Mouse (Mus musculus): ENCODE data around the gene Samd5.

The Samd5 gene

DNA sequence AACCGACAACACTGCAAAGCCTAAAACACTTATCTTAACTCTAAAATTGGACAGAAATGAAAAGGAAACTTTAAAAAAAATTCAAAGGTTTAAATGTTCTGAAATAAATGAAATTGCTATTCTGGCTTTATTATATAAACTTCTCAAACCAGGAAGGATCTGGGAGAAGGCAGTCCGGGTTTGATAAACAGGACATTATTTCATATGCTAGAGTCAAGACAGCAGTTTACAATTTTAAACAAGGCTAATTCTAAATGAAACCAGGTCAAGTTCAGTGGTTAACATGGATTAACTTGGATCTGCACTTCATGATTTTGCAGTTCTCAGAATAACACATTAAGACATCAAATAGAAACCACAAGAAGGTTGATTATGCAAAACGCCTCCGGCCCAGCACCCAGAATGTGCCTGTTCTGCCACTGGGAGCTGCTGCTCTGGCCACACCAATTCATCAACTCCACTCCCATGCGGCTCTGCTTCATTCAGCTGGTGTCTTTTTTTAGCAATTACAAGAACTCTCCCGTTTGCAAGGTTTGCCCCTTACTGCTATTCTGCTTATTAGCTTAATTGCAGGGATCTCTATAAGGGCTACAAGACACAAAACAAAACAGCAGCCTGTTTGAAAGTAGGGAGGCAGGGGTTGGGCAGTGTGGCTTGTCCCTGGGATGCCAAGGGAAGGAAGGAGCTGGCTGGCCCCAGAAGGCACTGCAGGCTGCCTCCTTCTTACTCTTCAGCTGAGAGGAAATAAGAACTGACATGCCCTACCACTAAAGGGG, 24.8 kb downstream of the Samd5 start:
- DNase-seq: no peak

DNA sequence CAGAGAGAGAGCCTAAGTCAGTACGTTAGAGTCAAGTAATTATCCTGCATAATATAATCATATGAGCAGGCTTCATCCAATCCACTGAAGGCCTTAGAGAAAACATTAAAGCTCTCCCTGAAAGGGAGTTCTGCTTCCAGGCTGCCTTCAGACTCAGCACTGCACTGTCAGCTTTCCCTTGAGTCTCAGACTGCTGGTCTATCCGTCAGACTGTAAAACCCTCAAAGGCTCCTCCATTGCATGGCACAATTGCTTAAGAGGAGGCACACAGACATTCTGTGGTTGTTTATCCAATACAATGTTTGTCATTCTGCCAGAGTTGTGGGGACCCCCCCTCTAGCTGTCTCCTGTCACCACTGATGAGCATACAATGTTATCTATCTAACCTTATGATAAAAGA, 26.5 kb downstream of the Samd5 start:
- no peak for DNase-seq

DNA sequence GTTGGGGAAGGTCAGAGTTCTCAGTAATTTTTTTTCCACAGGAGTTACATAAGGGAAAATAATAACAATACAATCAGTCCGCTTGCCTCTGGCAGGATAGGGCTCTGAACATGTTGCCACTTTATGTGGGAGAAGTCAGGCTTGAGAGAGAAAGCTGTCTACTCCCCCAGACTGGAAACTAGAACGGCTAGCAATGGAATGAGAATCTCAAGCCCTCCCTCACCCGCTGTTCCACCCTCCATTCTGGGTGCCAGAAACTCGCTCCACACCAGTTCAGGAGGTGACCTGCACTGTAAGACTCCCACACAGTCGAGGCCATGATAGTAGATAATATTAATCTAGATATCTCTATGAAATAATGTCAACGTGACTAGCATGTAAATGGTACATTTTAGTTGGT, 27.3 kb downstream of the Samd5 start:
- DNase-seq: no peak

DNA sequence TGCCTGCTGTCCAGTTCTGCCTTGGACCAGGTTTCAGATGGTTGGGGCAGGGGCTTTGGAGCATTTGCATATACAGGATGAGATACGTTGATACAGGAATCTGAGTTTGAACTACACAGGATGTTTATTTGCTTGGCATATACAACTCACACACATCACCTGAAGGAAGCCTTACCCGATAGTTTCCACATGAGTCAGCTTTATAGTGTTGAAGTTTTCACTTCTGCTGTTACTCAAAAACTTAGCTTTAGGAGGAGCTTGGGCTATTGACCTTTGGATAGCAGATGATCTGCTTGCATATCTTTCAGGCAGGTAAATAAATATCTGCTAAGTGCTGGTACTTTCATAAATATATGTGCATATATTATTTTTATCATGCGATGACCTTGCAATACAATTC, 28.6 kb downstream of the Samd5 start:
- no peak for DNase-seq

DNA sequence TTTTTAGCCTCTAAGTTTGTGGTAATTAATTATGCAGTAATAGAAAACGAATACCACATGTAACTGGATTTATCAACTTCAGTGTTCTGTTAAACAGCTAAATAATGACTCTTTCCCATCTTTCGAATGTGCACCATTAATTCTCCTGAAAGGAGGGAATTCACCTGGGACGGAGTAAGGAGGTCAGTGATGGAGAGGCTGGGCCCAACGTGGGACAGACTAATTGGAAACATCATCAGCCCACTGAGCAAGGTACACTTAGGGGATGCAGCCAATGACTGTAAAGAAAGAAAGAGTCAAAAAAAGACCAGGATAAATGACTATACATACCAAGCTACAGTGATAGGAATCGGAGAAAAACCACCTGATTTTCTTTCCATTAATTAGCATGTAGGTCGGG, 31.5 kb downstream of the Samd5 start:
- DNase-seq: no peak

DNA sequence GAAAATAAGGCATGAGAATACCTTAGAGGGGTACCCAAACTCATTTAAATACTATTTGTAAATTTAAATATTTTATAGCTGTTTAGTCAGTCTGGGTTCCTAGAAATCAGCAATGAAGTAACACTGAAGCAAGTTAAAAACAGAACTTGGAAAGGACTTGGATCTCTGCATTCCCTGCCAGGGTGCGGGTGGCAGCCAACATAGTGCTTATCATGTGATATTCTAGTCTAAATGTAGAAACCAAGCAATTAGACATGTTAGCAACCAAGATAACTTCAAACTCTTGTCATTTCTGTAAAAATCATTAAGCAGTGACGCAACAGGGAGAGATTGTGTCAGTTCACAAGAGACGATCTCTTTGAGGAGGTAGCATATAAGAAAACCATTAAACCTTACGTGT, 32.9 kb downstream of the Samd5 start:
- no peak for DNase-seq

DNA sequence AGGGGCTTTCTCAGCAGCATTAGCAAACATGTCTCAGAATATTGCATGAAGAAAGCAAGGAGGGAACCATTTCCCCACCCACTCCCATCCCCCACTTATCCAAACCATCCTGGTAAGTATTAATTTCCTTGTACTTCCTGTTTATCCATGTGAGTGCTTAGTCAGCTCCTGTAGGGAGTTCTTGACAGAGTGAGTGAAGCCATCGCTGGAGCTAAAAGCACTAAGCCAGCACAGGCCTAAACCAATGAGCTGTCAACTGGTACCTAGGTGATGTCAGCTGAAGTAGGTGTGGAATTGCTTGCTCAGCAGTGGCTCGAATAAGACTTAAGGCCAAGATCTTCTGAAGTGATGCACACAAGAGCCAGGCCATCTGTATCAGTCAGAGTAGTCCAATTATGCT, 34.3 kb downstream of the Samd5 start:
- no peak for DNase-seq

DNA sequence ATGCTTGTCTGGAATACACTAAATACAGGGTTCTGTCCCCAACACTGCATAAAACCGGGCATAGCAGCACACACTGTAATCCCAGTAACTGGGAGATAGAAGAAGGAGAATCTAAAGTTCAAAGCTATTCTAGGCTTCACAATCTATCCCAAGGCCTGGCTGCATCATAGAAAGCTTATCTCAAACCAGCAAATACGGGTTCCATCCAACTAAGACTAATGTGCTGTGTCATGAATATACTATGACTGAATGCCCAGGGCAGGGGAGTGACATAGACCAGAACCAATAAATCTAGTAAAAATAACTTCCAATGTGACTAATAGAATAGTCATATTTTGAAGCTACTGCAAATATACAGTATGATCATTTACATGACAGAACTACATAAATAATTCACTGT, 35.0 kb downstream of the Samd5 start:
- no peak for DNase-seq

DNA sequence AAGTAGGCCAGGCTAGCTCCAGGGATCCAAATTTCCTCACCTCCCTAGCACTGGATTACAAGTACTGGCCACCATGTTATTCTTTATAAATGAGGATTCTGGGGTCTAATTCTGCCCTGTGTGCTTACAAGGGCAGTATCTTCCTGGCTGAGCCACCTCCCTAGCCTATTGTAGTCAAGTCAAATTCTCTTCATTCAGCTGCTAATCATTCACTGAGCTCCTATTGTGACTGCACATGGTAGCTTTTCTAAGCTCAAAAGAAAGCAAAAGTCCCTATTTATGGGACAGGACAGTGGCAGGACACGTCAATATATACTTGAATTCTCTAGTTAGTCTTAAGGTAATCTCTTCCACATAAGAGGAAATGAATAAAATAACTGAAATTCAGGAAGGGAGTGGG, 49.7 kb downstream of the Samd5 start:
- DNase-seq: no peak

DNA sequence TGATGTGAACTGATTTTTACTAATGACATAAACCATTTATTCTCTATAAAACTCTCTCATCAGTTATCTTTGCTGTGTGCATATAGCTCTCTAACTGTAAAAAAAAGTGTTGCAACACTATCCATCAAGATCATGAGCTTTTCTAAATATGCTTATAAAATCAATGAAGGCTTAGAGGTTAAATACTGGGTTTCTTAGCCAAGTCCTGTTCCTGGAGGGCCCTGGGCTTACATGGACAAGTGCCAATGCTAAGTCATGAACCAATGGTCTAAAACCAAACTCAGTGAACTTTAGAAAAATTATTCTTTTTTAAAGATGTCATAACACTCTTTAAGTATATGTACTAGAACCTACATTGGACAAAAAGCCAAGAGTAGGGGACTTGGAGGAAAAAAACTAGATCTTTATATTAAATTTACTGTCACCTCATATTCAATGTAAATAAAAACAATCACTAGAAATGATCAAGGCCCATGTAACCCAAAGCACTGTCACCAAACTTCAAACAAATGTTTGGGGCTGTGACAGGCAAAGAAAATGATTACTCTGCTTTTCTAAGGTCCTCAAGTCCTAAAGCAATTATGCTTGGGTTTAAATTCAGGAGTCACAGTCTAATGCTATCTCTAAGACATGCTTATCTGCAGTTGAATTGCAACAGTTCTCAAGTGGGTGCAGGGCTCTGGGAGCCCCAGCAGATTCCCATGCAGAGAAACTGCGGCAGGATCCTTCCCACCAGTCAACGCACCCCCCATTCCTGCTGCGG, 52.9 kb downstream of the Samd5 start:
- no peak for DNase-seq

DNA sequence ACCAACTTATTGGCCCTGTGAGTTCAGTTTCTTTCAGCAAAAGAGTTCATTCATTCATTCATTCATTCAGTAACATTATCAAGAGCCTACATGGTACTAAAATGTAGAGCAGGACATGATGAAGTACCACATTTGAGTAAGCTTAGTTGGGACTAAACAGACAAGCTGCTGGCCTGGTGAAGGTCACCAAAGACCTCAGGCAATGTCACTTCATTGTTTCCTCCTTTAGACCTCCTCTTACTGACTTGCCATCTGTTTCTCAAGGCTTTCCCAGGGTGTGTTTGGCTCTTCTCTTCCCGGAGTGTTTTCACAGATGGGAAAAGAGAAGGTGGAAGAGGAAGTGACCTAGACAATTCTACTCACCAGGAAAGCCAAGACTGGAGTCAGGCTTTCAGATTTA, 54.0 kb downstream of the Samd5 start:
- no peak for DNase-seq

DNA sequence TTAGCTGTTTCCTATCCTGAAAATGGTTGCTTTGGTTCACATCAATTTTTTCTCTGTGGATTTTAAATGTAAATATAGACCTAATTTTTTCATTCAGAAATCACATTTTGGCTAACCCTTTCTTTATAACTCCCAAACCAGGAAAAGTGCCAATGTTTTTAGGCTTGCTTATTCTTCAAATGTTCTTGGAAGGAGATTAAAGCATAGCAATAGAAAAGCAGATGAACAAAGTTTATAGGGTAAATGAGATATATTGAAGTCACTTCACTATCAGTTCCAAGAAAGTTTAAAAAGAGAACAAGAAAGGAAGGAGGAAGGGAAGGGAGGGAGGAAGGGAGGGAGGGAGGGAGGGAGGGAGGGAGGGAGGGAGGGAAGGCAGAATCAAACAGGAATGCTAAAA, 60.0 kb downstream of the Samd5 start:
- no peak for DNase-seq

DNA sequence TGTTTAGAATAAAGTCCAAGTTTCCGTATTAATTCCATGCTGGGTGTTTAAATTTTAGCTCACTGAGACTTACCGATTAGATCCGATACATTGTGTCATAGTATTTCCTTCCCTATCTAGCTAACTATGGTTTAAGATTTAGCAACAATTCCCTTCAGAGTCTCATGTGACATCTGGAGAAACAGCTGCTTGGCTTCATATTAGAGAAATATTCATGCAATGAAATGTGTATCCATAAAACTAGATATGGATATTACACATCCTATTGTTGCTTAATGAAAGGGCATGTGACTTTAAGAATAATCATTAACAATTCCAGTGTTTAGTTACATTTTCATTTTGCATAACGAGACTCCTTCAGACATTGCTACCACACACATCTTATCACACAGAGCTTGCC, 66.2 kb downstream of the Samd5 start:
- DNase-seq: no peak

DNA sequence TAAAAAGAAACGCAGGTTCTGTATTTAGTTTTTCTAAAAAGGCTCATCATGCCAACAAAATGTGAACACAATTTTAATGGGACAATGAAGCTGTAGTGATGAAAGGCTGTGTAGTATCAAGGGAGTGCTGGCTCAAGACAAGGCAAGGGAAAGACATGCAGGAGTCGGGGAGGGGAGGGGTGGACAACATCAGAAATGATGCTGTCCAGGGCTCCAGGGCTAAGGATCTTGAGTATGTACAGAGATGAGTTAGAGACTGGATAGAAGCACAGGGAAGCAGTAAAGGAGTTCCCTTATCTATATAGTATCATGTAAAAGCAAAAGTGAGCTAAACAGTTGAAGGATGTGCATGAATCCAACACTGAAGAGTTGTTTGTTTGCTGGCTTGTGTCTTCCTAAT, 67.9 kb downstream of the Samd5 start:
- DNase-seq: no peak

DNA sequence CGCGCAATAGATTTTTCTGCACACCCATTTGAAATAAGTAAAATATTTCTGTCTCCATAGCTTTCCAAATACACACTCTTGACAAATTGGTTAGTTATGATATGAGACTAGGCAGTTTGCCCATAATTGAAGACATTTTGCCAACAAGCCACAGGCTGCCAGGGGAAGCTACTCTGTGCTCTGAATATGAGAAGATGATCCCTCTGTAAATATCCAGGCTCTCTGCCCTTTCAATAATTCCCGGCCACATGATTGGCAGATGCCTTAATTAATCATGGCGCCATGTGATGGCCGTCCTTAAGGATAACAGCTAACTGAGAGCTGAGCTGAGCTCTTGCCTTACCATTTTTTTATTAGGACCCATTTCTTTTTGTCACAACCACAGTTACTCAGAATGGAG, 69.4 kb downstream of the Samd5 start:
- DNase-seq: no peak

DNA sequence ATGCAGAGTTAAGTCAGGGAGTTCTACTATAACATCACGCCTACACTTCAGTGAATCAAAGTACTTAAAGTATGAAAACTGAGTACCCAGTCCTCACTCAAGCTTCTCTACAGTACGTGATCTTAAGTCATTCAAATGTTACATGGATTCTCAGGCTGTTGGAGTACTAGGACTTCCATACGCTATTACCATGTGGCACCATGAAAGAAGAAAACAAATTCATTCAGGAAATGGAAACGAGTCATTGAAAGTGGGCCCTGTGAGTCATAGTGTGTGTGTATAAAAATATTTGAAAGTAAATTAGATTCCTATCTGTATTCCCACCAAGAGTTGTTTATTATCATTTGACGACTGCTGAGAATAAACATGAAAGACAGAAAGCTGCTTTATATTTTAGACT, 71.7 kb downstream of the Samd5 start:
- no peak for DNase-seq

DNA sequence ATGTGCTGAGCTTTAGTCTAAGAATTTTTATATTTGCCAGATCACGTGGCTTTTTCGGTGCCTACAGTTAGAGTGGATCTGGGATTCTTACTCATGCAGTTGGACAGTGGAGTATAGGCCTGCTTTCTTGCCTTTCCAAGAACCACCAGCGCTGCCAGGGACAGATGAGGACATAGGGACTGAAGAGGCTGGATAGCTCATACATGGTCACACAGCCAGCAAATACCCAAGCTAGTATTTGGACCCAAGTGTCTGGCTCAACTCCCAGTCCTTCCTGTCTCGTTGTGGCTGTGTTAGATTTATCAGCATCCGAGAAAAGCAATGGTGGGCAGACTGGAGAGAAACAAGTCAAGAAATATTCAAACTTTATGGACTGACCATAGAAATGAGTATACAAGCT, 72.2 kb downstream of the Samd5 start:
- no peak for DNase-seq

DNA sequence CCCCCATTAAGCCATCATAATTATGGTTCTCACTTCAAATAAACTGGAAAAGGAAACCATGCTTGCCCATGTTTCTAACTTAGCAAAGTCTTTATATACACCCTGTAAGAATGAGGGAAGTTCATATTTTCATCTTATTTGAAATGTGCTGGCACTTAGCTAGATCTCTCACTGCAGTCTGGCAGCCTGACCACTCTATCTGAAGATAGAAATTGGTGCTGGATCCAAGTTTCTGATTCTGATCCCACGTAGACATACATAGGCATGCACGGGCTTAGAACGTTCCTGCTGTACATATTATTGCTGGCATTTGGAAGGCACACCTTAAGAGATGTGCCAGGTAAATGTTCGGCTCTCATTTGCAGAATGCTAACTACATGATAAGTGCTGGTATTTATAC, 72.6 kb downstream of the Samd5 start:
- DNase-seq: no peak

DNA sequence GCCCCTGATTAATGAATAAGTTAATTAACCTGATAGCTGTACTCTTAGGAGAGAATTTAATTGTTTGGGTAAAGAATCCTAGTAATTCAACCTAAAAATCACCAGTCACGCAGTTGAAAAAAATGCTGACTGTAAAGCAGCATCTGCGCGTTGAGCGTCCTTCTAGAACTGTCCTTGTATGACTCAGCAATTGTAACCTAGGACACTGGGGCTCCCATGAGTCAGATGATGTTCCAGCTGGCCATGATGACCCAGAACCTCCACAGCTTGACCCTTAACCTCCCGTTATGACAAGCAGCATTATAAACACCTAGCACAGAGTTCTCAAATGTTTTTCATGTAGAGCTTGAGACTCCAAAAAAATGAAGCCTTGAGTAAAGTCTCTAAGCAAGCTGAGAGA, 78.8 kb downstream of the Samd5 start:
- no peak for DNase-seq

DNA sequence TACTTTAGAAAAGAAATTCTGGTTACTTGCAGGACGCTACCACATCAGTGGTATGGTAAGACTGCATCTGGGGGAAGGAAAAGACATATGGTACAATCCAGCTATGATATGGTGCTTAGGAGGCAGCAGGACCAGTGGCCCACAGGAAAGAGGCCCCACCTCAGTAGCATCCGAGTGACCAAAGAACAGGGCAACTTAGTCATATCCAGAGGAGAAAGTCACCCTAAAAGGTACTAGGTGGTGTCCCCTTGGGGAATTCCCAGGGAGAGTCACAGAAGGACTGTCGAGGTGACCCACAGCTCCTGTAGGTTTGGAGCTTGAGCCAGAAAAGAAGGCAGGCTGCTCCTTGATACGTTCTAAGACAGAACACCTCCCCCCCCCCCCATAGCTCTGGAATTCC, 80.3 kb downstream of the Samd5 start:
- DNase-seq: no peak

DNA sequence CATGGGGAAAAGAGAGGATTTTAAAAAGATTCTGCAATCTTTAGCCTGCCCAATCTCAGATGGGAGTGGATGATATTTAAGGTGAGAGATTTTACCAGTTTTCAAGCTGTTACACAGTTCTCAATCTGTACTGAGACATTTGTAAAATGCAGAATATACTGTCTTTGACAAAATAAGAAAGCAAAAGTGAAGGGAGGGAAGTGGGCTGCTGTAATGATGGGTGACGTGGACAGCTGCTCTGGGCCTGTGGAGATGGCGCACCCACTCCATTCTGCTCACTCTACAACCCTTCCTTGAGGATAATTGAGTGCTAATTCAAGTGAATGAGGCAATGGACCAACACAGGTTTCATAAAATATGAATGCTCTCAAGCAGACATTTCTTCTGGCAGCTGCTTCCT, 84.4 kb downstream of the Samd5 start:
- DNase-seq: no peak

DNA sequence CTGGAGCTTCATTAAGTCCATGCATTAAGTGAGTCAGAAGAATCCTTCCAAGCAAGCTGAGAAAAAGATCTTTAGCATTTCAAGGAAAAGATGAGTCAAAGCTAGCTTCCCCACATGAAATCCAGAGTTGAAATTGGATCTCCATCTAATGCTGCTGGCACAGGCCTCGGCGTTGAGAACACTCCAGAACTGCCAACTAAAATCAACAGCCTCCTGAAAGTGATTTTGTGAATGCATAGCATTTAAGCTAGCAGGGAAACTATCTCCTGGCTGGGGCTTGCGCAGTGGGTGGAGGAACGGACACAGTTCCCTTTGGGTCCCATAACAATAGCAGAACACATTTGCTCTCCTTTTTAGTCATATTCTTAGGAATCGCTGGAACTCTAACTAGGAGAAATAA, 88.7 kb downstream of the Samd5 start:
- DNase-seq: no peak

DNA sequence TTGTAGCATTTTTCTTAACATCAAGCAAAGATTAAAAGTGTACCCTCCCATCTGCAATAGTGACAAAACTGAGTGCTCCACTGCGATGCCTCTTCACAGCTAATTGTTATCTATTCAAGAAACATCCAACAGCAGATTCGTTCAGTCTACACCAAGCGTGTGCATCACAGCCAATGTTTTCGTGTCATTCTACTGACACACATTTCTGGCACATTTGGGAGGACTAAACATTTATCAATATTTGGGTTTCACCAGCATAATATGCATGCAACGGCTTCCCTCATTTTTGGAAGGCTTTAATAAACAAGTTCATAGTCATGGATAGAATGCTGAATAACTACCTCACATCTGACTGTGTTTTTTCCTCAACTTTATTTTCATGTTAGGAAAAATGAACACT, 95.6 kb downstream of the Samd5 start:
- no peak for DNase-seq

DNA sequence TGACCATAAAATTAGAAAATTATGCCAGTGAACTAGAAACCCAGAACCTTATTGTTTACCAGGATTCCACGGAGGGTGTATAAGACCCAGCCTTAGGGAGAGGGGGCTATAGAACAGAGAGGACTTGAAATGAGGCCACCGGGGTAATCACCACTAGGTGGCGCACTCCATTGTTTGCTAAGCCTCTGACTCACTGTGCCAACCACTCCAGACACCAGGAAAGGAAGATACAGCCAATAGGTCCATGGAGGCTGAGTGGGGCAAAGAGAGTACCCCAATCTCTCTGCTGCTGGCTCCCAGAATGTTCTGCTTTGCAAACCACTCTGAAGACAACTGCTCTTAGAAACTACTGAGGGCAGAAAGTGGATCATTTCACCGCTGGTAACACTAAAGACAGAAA, 99.4 kb downstream of the Samd5 start:
- peak; percentile 17 to 66 for DNase-seq

DNA sequence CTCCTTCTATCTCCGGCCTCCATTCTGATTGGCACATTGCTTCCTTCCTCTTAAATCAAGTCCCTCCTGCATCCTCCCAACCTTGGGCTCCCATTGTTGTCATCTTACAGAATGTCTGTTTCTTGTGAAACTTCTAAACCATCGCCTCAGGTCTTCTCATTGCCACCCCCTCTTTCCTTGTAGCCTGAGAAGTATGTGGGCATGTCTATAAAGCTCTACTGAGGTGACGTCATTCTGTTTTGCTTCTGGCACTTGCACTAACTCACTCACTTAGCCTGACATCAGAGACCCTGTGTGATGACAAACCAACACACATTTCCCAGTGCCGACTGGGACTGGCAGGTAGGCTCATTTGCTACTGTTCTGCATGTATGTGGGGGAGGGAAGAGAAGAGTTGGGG, 100.9 kb downstream of the Samd5 start:
- no peak for DNase-seq
